Mouse (Mus musculus): ENCODE data around the gene Mrto4.
A peak's percentile ranks its signal among the peaks of the same experiment; 100 is the strongest.

The Mrto4 gene

DNA sequence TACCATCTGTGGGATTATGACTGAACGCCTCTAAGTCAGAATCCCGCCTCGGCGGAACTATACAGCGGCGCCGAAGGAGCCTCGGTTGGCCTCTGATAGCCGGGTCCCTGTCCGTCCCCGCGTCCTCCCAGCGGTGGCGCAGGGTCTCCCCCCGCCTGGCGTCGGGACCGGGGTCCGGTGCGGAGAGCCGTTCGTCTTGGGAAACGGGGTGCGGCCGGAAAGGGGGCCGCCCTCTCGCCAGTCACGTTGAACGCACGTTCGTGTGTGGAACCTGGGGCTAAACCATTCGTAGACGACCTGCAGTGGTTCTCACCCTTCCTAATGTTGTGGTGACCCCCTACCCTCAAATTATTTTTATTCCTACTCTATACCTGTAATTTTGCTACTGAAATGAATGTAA, 14.2 kb downstream of the Mrto4 start:
- DNase-seq = no peak

DNA sequence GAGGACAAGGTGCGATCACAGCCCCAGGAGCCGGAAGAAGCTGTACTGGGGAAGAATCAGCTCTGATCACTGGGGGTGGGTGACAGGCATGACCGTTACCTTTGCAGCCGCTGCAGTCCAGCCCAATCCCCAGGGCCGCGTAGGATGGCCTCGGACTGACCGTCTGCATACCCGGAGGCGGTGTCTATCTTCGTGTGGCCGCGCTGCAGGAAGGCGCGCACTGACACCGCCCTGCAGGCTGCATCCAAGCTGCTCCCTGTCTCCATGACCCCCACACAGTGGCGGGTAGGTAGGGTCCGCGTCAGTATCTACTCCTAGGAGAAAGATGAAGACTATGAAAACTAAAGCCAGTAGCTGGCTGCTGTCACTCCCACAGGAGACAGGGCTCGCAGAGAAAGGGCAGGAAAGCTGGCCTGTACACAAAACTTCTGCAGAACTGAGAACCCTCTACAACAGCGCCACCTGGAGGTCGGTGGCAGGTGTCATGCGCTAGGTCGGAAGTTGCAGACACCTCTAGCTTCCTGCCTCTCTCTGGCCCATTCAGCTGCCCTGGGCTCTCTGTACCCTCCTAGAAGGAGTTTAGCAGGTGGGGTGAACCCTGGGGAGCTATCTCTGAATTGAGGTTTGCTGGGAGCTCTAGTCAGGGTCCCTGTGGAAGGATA, 15.4 kb downstream of the Mrto4 start:
- peak; percentile 73 to 87 for DNase-seq

DNA sequence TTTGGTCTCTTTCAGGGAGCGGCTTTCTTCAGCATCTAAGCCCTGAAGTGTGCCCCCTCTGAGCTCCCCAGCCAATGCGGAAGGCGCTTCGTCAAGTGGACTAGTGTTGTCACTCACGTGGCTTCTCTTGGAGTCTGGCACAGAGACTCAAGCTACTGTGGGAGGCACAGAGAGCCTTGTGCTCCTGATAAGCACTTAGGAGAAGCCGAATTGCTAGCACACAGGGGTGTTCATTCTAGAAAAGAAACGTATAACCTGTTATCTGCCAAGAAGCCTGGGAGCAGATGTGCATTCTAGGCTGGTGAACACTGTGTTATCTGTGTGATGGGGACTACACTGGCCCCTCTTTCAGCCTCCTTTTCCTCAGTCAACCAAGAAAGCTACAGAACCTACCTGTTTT, 16.9 kb downstream of the Mrto4 start:
- no peak for DNase-seq

DNA sequence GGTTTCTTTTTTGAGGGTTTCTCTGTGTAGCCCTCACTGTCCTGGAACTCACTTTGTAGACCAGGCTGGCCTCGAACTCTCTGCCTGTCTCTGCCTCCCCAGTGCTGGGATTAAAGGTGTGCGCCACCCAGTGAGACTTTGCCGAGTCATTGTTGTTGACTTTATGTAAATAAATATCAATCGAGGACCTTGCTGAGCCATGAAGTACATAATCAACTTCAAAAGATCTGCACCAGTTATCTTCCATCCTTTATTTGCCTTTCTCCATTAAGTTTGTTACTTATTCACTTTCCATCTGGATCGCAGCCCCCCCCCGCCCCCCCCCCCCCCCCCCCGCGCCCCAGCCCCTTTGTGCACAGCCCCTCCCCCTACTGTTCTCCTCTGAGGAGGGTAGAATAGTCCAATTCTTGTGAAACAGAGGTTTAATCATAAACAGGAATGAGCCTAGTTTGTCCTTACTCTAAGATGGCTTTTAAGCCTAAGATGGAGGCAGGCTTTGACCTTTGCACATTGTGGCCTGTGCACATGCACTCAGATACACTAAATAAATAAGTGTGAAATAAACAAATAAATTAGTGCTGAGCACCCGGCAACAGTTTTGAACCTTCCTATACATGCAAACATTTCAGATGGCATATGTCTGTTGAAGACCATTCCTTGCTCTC, 17.6 kb downstream of the Mrto4 start:
- no peak for DNase-seq

DNA sequence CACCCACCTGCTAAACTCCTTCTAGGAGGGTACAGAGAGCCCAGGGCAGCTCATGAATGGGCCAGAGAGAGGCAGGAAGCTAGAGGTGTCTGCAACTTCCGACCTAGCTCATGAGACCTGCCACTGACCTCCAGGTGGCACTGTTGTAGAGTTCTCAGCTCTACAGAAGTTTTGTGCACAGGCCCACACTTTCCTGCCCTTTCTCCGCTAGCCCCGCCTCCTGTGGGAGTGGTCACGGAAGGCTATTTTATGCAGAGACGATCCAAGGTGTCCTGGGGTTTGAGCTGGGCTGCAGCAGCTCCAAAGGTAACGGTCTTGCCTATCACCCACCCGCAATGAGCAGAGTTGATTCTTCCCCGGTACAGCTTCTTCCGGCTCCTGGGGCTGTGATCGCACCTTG, 21.8 kb downstream of the Mrto4 start:
- peak in 1 of 2 experiments; percentile 57 for DNase-seq

DNA sequence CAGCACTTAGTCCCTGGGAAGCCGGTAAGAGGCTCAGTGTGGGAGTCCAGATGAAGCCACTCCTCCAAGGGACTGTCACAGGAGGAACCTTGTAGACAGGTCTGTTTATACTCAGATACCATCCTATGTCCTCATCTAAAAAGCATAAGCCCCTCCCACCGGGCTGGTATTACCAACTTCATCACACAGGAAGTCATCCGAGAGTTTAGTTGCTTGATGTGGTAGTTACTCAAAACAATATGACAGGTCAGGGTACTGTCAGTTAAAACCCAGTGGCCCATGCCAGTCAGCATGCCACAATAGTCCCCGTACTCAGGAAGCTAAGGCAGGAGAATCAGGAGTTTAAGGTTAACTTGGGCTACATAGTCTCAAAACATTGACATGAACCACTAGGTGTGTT, 32.6 kb downstream of the Mrto4 start:
- DNase-seq = no peak

DNA sequence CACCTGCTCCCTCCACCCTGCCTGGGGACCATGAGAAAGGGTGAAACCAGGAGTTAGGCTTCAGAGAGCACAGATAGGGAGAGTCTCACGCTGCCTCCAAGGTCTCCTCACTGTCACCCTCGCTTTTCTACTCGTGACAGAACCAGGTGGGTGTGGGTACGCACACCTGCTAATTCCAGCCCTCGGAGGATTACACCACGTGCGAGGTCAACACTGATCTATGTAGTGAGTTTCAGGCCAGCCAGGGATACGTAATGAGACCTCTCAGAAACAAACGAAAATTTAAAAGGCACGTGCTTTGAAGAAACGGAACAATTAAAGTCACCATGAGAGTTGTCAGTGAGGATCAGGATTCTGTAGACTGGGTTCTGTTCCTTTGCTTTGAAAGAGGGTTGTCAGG, 33.9 kb downstream of the Mrto4 start:
- DNase-seq = no peak

DNA sequence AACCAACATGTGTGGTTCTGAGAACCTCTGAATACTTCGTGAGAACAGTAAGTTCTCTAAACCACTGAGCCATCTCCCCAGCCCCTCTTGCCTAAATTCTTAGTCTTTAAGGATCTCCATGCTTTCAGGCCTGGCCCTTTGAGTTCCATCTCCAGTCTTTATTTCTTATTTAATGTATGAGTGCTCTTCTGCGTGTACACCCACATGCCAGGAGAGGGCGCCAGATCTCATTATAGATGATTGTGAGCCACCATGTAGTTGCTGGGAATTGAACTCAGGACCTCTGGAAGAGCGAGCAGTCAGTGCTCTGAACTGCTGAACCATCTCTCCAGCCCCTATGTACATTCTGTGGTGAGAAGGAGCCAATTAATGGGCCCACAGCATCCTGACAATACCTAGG, 39.7 kb downstream of the Mrto4 start:
- no peak for DNase-seq

DNA sequence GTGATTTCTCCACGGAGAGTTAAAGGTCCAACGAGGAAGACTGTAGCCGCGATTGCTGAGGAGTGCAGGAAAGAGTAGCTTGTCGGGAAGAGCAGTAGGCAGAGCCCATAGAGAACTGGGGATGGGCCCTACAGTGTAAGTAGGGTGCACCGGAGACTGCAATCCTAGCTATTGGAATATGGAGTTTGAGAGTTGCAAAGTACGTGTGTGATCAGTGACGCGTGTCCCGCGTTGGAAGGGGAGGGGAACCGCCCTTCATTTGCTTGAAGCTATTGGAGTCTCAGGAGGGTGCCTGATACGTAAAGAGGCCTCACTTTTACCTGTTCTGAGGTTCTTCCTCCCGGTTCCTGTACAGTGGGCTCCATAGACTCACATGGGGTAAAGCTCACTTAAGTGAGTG, 40.7 kb downstream of the Mrto4 start:
- DNase-seq = no peak

DNA sequence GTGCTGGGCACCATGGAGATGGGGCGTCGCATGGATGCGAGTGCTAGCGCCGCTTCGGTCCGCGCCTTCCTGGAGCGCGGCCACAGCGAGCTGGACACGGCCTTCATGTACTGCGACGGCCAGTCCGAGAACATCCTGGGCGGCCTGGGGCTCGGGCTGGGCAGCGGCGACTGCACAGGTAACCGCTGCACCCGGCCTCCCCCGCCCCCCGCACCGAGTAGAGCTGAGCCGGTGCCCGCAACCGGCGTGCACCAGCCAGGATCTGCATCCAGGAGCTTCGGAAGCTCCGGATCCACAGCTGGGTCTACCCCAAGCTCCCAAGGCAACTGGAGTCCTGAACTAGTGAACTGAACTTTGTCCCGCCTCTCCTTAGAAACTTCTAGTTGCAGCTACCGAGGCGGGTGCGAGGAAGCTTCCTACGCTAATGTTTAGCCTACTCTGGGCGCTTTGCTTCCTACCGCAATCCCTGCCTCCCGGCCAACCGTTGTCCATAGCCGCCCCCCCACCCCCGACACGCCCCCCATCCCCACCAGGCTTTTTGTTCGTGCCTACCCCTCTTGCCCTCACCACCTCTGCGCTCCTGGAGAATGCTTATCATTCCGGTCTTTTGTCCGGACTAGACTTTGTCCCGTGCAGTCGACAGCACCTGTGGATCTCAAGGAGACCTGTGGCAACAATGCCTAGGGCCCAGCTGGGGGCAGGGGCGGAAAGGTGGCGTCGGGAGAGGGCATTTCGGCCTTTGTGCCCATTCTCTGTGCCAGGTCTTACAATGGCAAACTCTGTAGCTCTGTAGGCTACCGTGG, 41.3 kb downstream of the Mrto4 start:
- DNase-seq = peak in 1 of 2 experiments; percentile 34

DNA sequence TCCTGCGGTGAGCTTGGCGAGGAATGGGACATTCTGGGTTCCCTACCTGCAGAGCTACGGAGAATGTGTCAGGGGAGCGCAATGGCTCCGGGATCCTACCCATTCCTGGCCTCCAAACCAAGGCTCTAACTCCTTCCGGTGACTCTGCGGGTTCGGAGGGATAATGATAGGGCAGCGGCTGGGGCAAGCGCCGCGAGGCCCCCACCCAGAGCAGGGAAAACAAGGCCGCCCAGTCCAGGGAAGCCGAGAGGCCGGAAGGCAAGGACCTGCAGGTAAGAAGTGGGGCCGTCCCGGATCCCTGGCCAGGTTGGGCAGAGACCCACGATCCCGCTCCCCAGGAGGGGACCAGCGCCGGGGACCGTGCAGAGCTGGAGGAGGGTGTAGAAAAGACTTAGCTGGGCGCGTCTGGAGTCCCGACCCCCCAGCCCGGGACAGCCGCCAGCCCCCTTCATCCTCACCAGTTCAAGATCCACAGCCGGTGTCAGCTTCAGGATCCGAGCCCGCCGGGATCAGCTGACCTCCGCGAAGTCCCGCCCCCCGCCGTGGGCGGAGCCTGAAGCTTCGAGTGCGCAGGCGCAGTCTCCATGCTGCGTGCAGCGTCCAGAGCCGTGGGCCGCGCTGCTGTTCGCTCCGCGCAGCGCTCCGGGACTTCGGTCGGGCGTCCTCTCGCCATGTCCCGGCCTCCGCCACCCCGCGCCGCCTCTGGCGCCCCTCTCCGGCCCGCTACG, 42.0 kb downstream of the Mrto4 start, which contains the start of the genes Pqlc2 and Akr7a5:
Pqlc2 (minus strand) TSS at position 538 of the 728 bp plus-strand sequence.
Akr7a5 (plus strand) TSS at position 574 of the 728 bp plus-strand sequence.
- DNase-seq = peak; percentile 100

DNA sequence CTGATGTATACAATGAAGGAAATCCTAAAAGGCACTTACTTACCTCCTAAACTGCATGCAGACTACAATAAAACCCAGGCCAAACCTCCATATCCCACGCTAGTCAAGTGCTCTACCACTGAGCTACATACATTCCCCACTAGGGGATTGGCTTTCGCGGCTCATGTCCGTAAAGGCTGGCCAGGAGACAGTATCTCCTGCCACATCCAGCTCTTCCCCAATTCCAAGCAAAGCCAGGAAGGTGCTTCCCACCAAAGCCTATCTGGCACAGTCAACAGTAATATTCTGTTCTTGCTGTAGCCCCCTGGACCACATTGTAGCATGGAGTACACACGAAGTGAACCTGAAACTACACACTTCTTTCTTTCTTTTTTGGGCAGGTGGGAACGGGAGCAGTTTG, 42.7 kb downstream of the Mrto4 start:
- DNase-seq = peak in 1 of 2 experiments; percentile 35

DNA sequence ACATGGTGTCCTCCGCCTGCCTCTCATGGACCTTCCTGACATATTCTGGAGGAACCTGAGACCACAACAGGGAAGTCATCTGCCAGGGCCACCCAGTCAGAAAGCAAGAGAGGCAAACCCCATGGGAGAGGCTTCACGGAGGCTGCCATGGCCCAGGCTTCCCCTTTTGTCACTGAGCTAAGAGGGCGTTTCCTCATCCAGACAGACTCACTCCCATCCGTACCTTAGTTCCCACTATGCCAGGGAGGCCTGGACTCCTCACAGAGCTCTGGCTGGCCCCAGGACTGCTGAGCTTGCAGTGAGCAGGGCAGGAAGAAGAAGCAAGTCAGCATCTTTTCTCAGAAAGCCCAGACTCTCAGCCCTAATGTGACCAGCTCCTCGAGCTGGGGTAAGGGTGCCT, 44.5 kb downstream of the Mrto4 start:
- DNase-seq = no peak

DNA sequence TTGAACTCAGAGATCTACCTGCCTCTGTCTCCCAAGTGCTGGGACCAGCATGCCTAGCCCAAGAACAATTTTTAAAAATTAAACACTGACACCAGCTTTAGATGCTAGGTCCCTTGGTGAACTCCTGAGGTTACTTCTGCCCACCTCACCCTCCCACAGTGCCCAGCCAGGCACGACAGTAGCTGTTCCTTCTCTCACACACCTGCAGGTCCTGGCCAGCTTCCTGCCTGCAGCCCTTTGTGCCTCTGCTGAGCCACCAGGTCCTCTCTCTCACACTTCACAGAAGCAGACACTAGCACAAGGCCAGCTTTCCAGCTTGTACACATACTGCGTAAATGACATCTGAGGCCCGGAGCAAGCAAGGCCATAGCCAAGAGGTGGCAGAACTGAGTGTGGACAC, 46.9 kb downstream of the Mrto4 start:
- DNase-seq = no peak

DNA sequence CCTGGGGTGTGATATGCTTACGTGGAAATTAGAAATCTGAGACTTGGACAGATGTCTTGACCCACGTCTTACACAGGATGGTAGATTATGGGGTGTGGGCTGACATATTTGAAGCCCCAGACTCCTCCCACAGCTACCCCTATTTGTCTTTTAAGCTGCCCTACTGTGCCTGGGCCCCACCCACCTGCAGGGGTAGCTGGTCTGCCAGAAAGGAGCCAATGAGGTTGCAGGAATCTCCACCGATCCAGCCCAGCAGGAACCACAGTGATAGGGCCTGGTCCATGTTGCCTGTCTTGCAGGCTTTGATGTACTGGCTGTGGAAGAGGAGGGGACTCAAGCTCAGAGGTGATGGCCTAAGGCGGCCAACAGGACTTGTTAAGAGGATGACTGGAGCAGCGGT, 50.1 kb downstream of the Mrto4 start:
- DNase-seq = no peak

DNA sequence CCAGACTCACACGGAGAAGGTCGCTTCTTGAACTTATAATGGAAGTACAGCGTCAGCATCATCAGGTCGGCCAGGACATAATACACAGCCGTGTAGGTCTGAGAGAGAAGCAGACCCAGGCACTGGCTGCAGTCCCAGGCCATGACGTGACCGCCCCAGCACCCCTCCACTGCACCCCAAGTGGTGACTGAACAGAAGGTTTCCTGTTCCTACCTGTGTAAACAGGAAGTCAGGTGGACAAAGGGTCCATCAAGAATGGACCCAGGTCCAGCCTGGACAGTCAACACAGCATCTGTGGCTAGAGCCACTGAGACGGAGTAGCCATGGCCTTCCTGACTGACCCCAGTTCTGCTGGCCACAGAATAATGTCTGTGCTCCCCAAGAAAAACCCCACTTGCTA, 50.6 kb downstream of the Mrto4 start:
- DNase-seq = peak in 1 of 2 experiments; percentile 21

DNA sequence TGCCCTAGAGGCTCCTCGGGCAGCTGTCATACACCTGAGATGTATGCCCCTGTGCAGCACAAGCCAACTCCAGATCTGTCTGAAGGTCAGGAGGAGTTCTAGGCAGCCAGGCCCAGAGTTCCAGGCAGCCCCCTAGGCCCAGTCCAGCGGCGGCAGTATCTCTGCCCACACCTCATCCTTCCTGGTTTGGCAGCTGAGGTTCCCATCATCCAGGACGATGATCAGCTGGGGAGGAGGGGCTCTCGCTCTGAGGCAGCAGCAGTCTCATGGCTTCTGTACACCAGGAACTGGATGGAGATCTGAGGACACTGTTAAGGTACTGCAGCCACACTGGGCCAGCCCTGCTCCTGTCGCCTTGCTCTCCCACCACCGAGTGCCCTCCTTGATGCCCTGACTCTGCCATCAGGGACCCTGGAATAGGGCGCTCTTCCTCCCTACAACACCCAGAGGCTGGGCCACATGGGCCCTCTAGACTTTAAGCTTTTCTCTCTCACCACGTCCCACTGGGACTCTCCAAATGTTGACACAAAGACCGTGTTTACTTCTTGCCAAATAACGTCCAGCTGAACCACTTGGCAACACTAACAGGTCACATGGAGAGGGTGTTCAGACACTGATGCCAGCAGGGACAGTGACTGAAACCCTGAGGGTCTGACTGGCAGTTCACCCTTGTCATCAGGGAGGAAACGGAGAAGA, 53.6 kb downstream of the Mrto4 start:
- DNase-seq = peak in 1 of 2 experiments; percentile 37

DNA sequence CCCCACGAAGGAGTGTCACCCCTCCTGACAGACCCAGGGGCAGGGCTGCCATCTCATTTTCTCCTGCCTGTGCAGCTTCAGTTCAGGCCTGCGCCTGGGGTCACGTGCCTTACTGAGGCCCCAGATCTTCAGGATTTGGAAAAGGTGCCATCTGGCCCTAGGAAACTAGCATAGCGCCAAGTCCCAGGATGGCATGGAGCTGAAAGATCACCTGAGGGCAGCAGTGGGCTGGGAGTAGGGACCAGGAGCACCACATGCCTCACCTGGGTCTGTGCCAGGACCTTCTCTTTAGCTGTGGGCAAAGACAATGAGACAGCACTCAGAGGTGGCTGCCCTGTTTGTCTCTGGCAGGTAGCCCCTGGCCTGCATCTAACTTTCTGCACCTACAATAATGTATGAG, 54.8 kb downstream of the Mrto4 start:
- DNase-seq = peak; percentile 97 to 98
